Mouse (Mus musculus): Measurements from ENCODE around the gene Bcat2.

GRCm38 (mm10) chr7:45538163-45539041 lies 31.6 kb upstream of the Bcat2 start:
- no peak for TF ChIP-seq CTCF (IDR thresholded peaks at IDR 0.05; ENCODE audit: control insufficient read depth, insufficient read depth, insufficient replicate concordance, low read depth, low read length)
- no peak for TF ChIP-seq POLR2A (IDR thresholded peaks at IDR 0.05; ENCODE audit: control insufficient read depth, low read depth, low read length)

Data from testis, adult 2 months (tissue).